Mouse (Mus musculus) lung, adult 18-20 months (tissue): Measurements from ENCODE around the gene Ucn2.

Source experiments
- DNase-seq, 2 experiments: peaks; one replicate each; pipeline ENCODE4 v3.0.0; 2022; ENCODE audit warnings: mixed read lengths in 2 of 2

Gene Ucn2

DNA sequence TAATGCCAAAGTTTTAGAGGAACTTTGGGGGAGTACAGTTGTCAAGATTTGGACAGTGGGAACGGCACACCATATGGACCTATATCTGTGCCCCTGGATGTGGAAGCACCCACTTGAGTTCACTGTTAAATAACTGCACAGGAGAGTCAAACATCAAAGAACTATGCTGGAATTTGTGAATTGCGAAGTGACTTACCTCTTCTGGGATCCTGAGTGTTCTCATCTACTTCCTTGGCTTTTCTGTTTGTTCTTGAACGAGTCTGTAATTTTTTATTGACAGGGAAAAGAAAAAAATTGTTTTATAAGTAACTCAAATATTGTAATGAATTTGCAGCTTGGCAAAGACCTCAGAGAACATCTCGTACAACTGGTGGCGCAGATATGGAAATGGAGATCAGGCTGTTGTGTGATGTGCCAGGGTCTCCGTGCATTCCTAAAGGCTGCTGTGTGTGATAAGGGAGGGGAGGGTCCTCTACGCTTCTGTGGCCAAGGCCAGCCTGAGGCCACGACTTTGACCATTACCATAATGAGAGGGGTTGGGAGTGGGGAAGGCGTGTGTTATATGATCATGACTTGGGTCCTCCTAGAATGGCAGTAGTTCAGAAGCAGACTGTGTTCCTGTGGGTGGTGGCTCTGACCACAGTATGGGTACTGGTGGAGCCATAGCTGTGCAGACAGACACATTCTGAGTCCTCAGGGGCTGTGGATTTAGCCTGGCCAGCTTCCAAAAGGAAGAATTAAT lies 7.0 kb downstream of the Ucn2 start:
- DNase-seq = peak in 1 of 2 experiments; percentile 24

- DNase-seq = no peak
These were observed 10.6 kb downstream of the Ucn2 start for GRCm38 (mm10) chr9:108996411-108996810.

GRCm38 (mm10) chr9:108998287-108999166 lies 12.7 kb downstream of the Ucn2 start:
- DNase-seq = peak; percentile 25 to 53

DNA sequence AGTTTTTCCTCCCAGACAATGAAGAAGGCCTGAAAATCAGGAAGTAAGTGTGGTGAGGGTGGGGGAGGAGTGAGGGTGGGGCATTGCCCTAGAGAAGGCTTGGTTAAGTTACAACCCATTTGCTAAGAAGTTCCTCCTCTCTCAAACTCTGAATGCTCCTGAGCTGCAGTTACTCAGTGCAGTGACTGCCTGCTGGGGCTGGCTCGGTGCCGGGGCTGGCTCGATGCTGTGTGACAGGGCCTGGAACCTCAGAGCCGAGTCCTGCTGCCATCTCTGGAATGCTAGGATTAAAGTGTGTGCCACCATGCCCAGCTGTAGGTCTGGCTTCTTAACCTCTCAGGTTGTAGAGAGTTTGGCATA lies 13.3 kb downstream of the Ucn2 start:
- DNase-seq = no peak

DNA sequence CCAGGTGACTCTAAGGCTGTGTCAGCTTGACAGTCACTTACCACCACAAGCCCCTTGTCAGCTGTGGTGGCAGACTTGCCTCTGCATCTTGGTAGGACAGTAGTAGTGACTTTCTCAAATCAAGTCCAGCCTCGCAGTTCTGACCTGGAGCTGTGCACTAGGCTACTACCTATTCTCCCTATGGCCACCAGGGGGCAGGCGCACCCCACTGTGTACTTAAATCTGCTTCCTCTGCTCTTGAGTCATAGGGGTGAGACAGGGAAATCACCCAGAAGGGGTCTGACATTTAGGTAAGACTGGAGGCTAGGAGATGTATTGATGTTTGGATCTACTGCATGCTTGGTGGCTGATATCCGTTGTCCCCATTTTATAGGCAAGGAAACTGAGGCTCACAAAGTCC lies 14.9 kb downstream of the Ucn2 start:
- peak; percentile 59 to 63 for DNase-seq

GRCm38 (mm10) chr9:109003201-109003600 lies 17.4 kb downstream of the Ucn2 start:
- DNase-seq = peak in 1 of 2 experiments; percentile 38

- no peak for DNase-seq
These were observed 21.4 kb downstream of the Ucn2 start for GRCm38 (mm10) chr9:109007025-109007780.

DNA sequence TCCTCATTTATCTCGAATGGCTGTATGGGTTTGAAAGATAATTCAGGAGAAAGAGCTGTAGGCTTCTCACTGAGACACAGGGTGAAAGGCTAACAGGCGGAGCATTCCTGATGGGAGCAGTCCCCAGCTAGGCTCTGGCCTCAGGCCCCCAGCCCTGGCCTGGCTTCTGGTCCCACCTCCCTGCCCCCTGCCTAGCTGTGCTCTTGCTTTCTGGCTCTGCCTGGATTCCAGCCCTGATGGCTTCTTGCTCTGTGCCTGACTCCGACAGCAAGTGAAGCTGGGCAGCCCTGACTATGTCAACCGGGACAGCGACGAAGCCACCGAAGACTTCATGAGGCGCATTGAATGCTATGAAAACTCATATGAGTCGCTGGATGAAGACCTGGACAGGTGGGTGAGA lies 22.3 kb downstream of the Ucn2 start:
- no peak for DNase-seq

- no peak for DNase-seq
These were observed 23.3 kb downstream of the Ucn2 start for GRCm38 (mm10) chr9:109008994-109009635.

GRCm38 (mm10) chr9:109009636-109010315 lies 24.0 kb downstream of the Ucn2 start:
- DNase-seq = no peak

DNA sequence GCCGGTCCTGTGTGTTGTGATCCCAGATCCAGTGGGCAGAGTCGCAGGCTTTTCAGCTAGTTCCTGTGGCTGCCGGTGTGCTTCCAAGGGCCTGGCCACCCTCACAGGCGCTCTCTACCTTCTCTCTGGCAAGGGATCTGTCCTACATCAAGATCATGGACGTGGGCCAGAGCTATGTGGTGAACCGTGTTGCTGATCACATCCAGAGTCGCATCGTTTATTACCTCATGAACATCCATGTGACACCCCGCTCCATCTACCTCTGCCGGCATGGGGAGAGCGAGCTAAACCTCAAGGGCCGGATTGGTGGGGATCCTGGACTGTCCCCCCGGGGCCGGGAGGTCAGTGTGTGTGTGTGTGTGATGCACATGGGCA lies 24.5 kb downstream of the Ucn2 start:
- no peak for DNase-seq

DNA sequence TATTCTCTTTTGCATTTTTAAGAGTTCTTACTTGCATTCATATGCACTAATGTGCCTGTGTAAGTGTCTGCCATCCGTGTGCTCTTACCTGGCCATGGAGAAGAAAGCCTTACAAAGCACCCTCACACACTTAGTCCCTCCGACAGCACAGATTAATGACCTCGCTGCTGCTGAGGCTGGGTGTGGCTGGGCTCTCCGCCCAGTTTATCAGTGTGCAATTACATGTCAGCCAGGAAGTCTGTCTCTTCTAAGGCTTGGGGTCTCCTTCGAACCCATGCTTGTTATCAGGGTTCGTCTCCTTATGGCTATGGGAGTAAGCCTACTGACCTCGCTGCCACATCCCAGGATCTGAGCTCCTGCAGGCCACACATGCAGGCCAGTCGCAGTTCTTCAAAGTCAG lies 29.6 kb downstream of the Ucn2 start:
- no peak for DNase-seq

- DNase-seq = no peak
These were observed 31.3 kb downstream of the Ucn2 start for GRCm38 (mm10) chr9:109016973-109017604.

- no peak for DNase-seq
These were observed 35.6 kb downstream of the Ucn2 start for GRCm38 (mm10) chr9:109021428-109021827.

GRCm38 (mm10) chr9:109022866-109023685 lies 37.3 kb downstream of the Ucn2 start:
- DNase-seq = no peak

DNA sequence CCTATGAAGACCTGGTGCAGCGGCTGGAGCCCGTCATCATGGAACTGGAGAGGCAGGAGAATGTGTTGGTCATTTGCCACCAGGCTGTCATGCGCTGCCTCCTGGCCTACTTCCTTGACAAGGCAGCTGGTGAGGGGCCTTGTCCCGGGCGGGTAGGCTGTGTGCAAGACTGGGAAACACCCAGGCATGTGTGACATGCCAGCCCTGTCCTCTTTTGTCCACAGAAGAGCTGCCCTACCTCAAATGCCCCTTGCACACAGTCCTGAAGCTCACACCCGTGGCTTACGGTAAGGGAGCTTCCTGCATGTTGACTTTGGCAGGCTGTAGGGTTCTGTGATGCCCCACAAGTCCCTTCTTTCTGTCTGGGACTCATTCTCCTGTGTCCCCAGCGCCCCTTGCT lies 41.7 kb downstream of the Ucn2 start:
- peak in 1 of 2 experiments; percentile 36 for DNase-seq

DNA sequence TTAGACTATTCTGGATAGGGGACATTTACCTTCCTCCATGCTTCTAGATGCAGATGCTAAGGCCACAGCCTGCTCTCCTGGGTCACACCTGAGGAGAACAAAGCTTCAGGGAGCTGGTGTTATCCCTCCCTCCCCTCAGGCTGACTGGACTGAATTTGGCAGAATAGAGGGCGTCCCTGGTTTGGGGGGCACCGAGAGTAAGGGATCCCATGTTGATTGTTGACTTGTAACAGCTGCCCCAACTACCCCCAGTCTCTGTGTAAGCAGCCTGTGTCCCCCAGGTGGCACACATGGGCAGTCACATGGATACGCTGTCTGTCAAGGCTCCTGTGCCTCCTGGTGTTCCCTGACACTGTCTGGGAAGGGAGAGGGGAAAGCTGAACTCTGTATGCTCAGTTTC lies 42.6 kb downstream of the Ucn2 start:
- DNase-seq = no peak

- DNase-seq = peak in 1 of 2 experiments; percentile 53
These were observed 43.1 kb downstream of the Ucn2 start for GRCm38 (mm10) chr9:109028919-109029318.

- no peak for DNase-seq
These were observed 44.5 kb downstream of the Ucn2 start for GRCm38 (mm10) chr9:109030312-109030711.

DNA sequence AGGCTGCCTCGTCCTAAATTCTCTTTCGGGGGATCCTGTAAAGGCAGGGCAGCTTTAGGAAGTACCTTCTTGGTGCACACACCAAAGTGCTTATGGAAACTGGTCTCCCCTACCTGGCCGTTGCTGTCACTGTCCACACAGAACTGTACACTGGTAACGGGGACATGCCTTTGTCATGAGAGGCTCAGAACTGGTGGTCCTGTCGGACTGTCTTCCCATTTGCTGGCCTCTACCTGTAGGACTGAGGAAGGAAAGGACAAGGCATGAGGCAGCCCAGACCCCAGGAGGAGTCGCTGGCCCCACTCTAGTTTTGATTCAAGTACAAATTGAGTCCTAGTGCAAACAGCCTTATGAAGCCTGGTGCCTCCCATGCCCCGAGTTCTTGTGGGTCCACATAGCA lies 45.2 kb downstream of the Ucn2 start:
- no peak for DNase-seq

DNA sequence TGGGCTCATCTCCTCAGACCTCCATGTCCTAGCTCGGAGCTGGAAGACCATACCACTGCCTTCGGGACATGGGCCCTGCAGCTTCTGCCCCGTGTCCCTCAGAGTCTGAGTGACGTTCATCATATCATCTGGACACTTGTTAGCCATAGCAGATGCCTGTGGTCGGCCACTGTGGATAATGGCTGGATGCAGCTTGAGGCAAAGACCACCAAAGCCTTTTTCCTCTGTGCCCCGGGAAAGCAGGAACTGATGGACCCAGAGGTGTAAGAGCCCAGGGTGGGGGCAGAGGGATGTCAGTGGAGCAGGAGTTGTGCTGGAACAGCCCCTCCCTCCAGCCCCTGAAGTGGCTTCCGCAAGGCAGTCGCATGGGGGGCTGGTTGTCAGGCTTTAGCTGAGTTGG lies 45.9 kb downstream of the Ucn2 start:
- DNase-seq = no peak
